Mouse (Mus musculus) left cerebral cortex, adult 2 months (tissue): ENCODE measurements around the gene D1Ertd622e. TPM values are rescaled to one million over a fixed set of nuclear protein-coding genes. Genes with fewer than 3 reads are reported as not detected.
A peak's percentile ranks its signal among the peaks of the same experiment; 100 is the strongest.

Experiments used
- DNase-seq, 2 experiments: peaks; one replicate each; pipeline ENCODE4 v3.0.0; 2021 to 2022; ENCODE audit warnings: low spot score in 2 of 2, mixed read lengths in 1 of 2; ENCODE audit errors: extremely low spot score in 1 of 2
- H3K27ac ChIP-seq: fragments of 200-600 bp; 2 replicates; pipeline ENCODE4 v1.8.1; 2022
- H3K4me3 ChIP-seq: fragments of 200-600 bp; 2 replicates; pipeline ENCODE4 v1.8.1; 2022
- CTCF ChIP-seq: fragments of 200-600 bp; IDR thresholded peaks from 2 replicates; pipeline ENCODE4 v1.8.1; 2022; ENCODE audit warnings: antibody characterized with exemption, mild to moderate bottlenecking, moderate library complexity
- intact Hi-C: fragments of 180-260 bp; cut with DNase I; formaldehyde crosslinking; loops from one replicate; pipeline ENCODE4 v1.15.1; 2025
- long read RNA-seq, 2 experiments: library from polyadenylated mRNA; stranded (forward); transcript quantifications; one replicate each; pipeline ENCODE4 v2.0.0; 2021; ENCODE audit warnings: borderline mapping rate in 2 of 2
- total RNA-seq, 2 experiments: library from RNA; stranded (reverse); gene quantifications; 2 replicates each; pipeline ENCODE4 v1.2.3; 2021

D1Ertd622e gene
- 10 to 100 TPM; 70.4 to 84.7 TPM for total RNA-seq
- long read RNA-seq, experiment 1, full-length matches to known transcripts: 84 of 89 reads
- long read RNA-seq, experiment 1, partial matches to known transcripts: 4 of 89 reads
- long read RNA-seq, experiment 1, other reads (novel, unspliced or antisense): 1 of 89 reads
- long read RNA-seq, experiment 2, full-length matches to known transcripts: 32 of 35 reads
- long read RNA-seq, experiment 2, partial matches to known transcripts: 0 of 35 reads
- long read RNA-seq, experiment 2, other reads (novel, unspliced or antisense): 3 of 35 reads

DNA sequence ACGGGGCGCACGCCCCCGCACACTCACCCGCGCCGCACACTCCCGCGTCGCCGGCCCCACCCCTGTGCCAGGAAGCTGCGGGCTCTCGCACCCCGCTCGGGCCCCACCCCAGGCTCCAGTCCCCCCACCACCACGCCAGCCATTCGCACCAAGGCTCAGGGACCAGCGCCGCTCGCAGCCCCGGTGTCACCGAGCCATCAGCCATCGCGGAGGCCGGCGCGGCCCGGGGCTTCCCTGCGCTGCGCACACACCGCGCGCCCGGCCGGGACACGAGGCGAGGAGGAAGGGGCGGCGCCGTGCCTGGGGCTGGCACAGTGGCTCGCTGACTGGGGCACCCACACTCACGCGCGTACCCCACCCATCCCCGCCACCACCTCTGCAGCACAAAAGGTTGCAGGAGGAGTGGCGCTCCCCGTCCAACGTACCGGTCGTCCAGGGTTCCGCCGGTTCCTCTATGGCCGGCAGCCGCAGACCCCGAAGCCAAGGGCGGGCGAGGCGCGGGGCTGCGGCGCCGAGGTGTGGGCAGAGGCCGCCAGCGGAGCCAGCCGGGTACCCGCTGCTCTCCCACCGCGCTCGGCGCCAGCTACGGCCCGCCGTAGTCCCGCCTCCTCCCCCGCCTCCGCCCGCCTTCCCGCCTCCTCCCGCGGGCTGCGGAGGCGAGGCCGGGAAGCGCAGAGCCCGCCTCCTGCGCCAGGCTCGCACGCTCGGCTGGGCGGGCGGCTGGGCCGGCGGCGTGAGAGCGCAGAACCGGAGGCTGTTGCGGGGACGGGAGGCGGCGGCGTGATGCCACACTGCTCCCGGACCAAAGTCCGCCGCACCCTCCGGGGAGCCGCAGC lies at the start of gene D1Ertd622e:
Gene D1Ertd622e (minus strand): TSS at position 669 of the 836 bp plus-strand sequence.
- peak; percentile 85 to 87 for DNase-seq
- H3K4me3 ChIP-seq: peak within 1 kb of the TSS; percentile 98
- no peak for TF ChIP-seq CTCF
- peak within 1 kb of the TSS; percentile 98 for H3K27ac ChIP-seq
- intact Hi-C loops: loop anchor here (1.0 to 2.0 kb wide), 5 partner anchors 31 to 109 kb away; partner anchors contain the start of genes Gin1 and Ppip5k2

- no peak for DNase-seq
- intact Hi-C loops: no loop called here
- TF ChIP-seq CTCF: no peak
- Histone ChIP-seq H3K4me3 (no peak overlapping the region), H3K27ac (no peak overlapping the region)
Measured at GRCm38 (mm10) chr1:97710520-97710919, 48.6 kb upstream of the D1Ertd622e start.

- intact Hi-C loops: no loop called here
- H3K27ac ChIP-seq: no peak overlapping the region
- no peak for TF ChIP-seq CTCF
- no peak overlapping the region for H3K4me3 ChIP-seq
- no peak for DNase-seq
Measured at GRCm38 (mm10) chr1:97705389-97705788, 43.5 kb upstream of the D1Ertd622e start.

- intact Hi-C loops: no loop called here
- Histone ChIP-seq H3K4me3 (no peak overlapping the region), H3K27ac (no peak overlapping the region)
- no peak for DNase-seq
- TF ChIP-seq CTCF: no peak
Measured at GRCm38 (mm10) chr1:97704646-97705045, 42.8 kb upstream of the D1Ertd622e start.

DNA sequence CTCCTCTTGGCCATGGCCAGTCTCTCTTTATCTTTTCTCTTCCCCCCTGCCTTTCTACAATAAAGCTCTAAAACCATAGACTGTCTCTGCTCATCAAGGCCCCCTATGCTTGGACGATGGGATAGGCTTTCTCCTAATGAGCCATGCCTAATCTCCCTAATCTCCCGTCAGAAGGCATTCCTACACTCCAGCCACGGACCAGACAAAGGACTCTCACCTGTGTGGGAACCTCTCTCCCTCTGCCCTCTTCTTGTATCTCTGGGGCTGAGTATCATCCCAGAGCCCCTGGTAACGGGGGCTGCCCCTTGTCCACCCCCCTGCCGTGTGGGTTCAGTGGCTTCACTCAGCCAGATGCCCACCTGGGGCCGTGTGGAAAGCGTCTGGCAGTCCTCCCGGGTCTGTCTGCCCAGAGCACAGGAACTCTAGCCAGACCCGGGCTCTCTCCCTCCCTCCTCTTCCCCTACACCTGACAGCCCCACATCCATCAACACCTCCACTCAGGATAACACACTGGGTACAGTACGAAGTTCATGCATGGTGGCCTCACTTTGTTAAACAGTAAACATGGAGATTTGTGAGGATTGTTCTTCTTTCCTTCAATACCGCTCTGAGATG lies 37.2 kb upstream of the D1Ertd622e start:
- no peak for TF ChIP-seq CTCF
- DNase-seq: no peak
- Histone ChIP-seq H3K27ac (no peak overlapping the region), H3K4me3 (no peak overlapping the region)
- intact Hi-C loops: loop anchor here (10.0 kb wide), 1 partner anchor 854 kb away; no protein-coding TSS in a partner anchor

- no peak for DNase-seq
- intact Hi-C loops: loop anchor here (10.0 kb wide), 1 partner anchor 852 kb away; no protein-coding TSS in a partner anchor
Measured at GRCm38 (mm10) chr1:97697273-97697672, 35.4 kb upstream of the D1Ertd622e start.

GRCm38 (mm10) chr1:97693825-97694224 lies 32.0 kb upstream of the D1Ertd622e start:
- intact Hi-C loops: loop anchor here (10.0 kb wide), 1 partner anchor 849 kb away; no protein-coding TSS in a partner anchor
- no peak for DNase-seq
- no peak overlapping the region for H3K27ac ChIP-seq
- H3K4me3 ChIP-seq: no peak overlapping the region
- no peak for TF ChIP-seq CTCF

More at GRCm38 (mm10) chr1:97697273-97697672, 35.4 kb upstream of the D1Ertd622e start:
- Histone ChIP-seq H3K4me3 (no peak overlapping the region), H3K27ac (no peak overlapping the region)
- no peak for TF ChIP-seq CTCF

DNA sequence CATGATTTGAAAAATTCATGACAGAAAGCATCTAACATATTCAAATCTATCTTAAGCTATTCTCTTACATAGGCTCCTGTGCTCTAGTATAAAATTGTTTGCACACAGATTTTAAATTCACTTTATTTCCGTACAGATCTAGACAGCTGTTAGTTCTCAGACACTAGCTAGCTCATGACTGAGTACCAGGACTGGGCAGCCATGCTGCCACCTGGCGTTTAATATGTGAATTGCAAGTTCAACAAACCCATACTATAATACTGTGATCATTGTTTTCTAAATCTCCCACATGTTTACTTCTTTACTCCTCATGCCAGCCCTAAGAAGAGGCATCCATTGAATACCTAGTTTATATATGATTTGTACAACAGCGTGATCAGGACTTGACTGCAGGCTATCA lies 26.9 kb upstream of the D1Ertd622e start:
- H3K4me3 ChIP-seq: no peak overlapping the region
- no peak overlapping the region for H3K27ac ChIP-seq
- intact Hi-C loops: loop anchor here (1.0 to 2.0 kb wide), 2 partner anchors 191 to 650 kb away; no protein-coding TSS in a partner anchor
- peak; percentile 86 for TF ChIP-seq CTCF
- DNase-seq: peak; percentile 23 to 34

DNA sequence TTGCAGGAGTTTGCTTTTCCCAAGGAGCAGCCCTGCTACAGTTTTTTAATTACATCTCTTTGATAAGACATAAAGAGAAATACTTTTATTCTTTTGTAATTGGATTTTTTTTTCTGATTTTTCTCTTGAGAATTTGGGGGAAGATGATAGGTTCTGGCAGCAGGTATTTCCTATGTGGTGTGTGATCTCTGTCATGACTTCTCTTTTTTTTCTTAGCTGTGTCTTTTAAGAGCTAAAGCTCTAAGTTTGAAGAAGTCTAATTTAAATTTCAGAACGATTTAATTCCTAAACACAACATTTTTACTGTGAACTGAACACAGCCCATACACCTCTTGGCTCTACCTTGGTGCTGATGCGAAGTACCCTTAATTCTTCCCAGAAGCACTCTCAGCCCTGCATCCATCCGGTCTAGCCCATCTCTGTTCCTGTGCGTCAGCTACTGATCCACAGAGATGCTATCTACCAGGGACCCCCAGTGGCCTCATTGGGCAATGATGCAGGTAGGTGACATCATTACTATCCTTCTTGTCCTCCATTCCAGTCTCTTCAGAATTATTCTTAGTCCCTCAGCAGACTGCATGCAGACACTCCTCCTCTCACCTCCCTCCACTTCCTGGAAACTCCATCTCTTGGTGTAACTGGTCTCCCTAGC lies 14.8 kb upstream of the D1Ertd622e start:
- Histone ChIP-seq H3K27ac (no peak overlapping the region), H3K4me3 (no peak overlapping the region)
- DNase-seq: no peak
- intact Hi-C loops: no loop called here
- TF ChIP-seq CTCF: no peak

- Histone ChIP-seq H3K4me3 (no peak overlapping the region), H3K27ac (no peak overlapping the region)
- TF ChIP-seq CTCF: no peak
- no peak for DNase-seq
- intact Hi-C loops: no loop called here
Measured at GRCm38 (mm10) chr1:97676115-97676514, 14.2 kb upstream of the D1Ertd622e start.

GRCm38 (mm10) chr1:97672849-97673248 lies 11.0 kb upstream of the D1Ertd622e start:
- no peak for DNase-seq
- intact Hi-C loops: no loop called here
- no peak for TF ChIP-seq CTCF
- H3K4me3 ChIP-seq: no peak overlapping the region
- no peak overlapping the region for H3K27ac ChIP-seq
